Mouse (Mus musculus): ENCODE measurements around the gene Gm49380. TPM values are rescaled to one million over a fixed set of nuclear protein-coding genes. Genes with fewer than 3 reads are reported as not detected.
"Not testable (repeated sequence)": the region's sequence is repeated elsewhere in the genome, so short reads cannot be mapped to it uniquely, and the experiment has no call there.

Gm49380 gene
- total RNA-seq, 1 experiment from 2014 or later, result not detected

DNA sequence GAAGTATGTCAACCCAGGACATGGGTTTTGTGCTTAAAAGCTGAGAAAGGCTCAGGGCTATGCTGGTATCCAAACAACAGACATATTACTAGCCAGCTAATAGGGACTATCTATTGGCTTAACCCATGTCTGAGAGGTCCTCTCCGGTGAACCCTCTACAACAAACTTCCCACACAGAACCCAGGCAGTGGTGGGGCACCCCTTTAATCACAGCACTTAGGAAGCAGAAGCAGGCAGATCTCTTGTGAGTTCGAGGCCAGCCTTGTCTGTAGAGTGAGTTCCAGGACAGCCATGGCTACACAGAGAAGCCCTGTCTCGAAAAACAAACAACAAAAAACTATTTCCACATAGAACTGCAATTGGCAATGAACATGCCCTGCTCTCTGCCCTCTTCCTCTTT lies 13.4 kb upstream of the Gm49380 start:
- no peak for ATAC-seq (ENCODE audit: extremely low read depth, insufficient number of reproducible peaks, low FRiP score, poor library complexity, severe bottlenecking)

DNA sequence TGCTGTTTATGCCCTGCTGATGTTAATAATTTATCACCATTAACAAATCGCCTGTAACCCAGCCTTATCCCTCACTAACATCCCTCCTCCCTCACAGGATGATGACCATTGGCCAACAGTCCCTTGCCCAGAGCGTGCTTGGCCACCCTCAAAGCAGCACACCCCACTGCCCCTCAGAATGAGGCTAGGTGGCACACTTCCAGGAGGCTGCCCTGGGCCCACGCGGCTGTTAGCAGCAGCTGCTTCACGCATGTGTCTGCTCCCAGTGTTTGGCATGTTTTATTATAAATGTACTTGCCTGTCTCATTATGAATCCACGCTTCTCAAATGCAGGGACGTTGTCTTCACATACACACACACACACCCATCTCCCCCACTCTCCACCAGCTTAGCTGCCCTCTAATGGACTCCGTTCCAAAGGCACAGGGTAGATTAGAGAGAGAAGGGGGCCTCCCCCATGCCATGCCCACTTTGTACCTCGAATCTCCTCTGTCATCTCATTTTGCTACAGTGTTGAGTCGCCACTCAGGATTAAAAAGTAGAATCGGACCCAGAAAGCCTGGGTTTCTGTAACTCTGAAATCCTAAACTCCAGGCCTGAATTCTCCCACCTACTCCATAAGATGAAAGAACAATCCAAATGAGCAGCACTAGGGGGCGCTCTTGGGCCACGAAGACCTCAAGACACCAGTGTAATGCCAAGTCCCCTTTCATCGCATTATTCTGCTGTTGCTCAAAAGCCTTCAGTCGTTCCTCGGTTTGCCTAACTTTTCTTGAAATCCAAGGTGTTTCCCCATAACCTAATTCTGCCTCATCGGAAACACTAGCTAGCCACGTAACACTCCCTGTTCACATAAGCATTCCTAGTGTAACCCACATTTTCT lies 12.5 kb upstream of the Gm49380 start:
- ATAC-seq (ENCODE audit: extremely low read depth, insufficient number of reproducible peaks, low FRiP score, poor library complexity, severe bottlenecking), result peak; percentile 66

DNA sequence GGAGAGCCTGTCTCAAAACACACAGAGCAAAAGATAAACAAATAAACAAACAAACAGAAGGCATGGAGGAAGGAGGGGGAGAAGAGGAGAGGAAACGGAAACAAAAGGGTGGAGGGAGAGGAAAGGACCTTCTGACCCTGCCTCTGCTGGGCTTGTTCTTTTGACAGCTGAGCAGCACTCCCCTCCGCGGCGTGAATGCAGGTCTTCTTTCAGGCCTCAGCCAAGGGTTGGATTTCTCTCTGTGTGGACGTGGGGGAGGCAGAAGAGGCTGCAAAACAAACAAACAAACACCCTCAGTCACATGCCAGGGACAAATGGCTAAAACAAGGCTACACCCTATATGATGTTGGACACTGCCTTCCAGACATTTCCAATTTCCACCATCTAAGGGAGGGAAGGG lies 11.7 kb upstream of the Gm49380 start:
- no peak for ATAC-seq (ENCODE audit: extremely low read depth, insufficient number of reproducible peaks, low FRiP score, poor library complexity, severe bottlenecking)

DNA sequence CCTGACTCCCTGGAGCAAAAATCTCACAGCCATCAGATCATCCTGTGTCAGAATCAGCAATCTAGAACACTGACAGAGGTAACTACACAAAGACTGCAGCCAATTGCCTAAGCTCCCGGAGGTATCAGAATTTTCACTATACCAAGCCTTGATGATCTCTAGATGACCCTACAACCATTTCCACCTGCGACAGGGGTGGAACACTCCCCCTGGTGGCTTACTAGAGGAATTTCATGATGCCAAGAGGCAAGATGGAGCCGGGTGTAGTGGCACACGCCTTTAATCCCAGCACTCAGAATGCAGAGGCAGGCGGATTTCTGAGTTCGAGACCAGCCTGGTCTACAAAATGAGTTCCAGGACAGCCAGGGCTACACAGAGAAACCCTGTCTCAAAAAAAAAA lies 11.0 kb upstream of the Gm49380 start:
- no peak for ATAC-seq (ENCODE audit: extremely low read depth, insufficient number of reproducible peaks, low FRiP score, poor library complexity, severe bottlenecking)

DNA sequence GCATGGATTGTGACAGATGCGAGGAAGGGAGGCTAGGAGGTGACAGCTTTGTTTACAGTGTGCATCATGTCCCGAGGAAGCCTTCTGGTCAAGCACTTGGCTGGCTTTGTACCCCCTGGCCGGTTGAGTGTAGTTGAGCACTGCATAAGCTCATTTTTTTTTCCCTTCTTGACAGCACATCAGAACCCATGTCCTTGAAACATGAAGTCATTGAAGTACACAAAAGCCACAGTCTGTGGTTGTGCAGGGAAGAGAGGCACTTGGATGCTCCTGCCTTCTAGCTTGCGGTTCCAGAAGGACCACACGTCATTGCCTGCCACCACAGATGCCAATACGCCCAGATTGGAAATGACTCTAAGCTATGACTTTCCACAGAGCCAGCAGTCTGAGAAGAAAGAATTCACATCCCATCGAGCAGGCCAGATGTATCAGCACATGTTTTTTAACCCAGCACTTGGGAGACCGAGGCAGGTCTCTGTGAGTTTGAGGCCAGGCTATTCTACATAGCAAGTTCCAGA lies 6.7 kb upstream of the Gm49380 start:
- no peak for ATAC-seq (ENCODE audit: extremely low read depth, insufficient number of reproducible peaks, low FRiP score, poor library complexity, severe bottlenecking)

DNA sequence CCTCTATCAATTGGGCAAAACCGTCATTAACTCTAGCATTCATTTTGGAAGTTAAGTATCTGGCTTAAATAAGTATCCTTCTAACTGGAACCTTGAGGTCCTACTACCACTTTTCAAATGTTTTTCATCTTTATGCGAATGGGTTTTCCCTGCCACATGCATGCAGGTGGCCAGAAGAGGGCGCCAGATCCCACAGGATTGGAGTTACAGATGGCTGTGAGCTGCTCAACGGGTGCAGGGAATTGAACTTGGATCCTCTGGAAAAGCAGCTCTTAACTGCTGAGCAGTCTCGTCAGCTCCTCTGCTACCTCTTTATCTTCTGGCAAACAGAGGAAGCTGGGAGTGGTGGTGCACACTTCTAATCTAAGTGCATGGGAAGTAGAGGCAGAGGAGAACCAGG lies 5.7 kb upstream of the Gm49380 start:
- ATAC-seq (ENCODE audit: extremely low read depth, insufficient number of reproducible peaks, low FRiP score, poor library complexity, severe bottlenecking), result no peak

DNA sequence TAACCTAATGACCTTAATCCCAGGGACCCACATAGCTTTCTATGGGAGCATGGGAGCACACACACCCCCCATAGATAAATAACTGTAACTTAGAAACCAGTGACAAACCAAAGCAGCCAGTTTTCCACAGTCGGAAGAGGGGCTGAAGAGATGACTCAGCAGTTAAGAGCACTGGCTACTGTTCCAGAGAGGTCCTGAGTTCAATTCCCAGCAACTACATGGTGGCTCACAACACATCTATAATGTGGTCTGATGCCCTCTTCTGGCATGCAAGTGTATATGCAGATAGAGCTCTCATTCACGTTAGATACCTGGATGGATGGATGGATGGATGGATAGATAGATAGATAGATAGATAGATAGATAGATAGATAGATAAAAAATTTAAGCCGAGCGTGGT lies 2.9 kb upstream of the Gm49380 start:
- ATAC-seq (ENCODE audit: extremely low read depth, insufficient number of reproducible peaks, low FRiP score, poor library complexity, severe bottlenecking), result no peak

DNA sequence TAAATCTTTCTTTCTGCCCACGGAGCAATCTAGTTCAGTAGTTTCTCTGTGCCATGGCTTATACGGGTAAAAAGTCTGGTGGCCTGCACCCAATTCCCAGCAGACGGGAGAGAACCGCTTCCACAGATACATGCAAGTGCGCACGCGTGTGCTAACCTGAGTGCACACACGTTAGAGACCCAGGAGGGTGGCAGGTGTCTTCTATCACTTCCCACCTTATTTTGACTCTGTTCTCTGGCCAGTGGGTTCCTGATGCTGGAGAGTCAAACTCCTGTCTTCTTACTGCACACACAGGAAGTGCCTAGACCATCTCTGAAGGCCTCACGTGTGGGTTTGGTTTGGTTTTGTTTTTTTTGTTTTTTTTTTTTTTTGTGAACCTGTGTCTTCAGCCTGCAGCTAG lies 2.3 kb upstream of the Gm49380 start:
- no peak for ATAC-seq (ENCODE audit: extremely low read depth, insufficient number of reproducible peaks, low FRiP score, poor library complexity, severe bottlenecking)

DNA sequence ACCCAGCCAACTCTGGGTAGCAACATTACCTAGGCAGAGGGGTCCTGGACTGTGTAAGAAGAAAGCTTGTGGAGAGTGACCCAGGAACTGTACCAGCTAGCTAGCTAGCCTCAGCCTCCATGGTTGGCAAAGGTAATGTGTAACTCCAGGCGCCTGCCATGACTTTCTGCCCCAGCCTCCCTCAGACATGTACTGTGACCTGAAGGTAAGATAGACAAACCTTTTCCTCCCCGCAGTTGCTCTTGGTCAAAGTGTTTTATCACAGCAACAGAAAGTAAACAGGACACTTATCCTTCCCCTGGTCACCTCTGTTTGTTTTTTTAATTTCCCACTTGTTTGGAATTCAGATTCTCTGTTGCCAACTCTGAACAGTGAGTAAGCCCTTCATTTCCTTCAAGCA lies 1.2 kb upstream of the Gm49380 start:
- no peak for ATAC-seq (ENCODE audit: extremely low read depth, insufficient number of reproducible peaks, low FRiP score, poor library complexity, severe bottlenecking)

DNA sequence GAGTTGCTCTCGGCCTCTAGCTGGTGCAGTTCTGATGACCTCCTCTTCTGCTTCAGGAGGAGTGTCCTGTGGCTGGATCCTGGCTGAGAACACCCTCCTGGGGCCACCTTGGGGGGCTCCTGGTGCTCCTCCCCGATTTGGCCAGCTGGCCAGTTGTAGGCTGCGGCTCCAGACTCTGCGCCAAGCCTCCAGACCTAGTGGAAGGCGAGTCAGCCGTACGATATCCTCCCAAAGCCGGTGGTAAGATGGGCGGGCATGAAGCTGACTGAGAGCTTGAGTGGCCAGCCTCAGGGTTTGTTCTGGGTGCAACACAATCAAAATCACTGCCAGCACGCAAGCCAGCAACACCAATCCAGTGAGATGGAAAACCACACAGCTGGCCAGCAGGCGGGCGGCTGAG lies 1.4 kb downstream of the Gm49380 start:
- ATAC-seq (ENCODE audit: extremely low read depth, insufficient number of reproducible peaks, low FRiP score, poor library complexity, severe bottlenecking), result not testable (repeated sequence)

DNA sequence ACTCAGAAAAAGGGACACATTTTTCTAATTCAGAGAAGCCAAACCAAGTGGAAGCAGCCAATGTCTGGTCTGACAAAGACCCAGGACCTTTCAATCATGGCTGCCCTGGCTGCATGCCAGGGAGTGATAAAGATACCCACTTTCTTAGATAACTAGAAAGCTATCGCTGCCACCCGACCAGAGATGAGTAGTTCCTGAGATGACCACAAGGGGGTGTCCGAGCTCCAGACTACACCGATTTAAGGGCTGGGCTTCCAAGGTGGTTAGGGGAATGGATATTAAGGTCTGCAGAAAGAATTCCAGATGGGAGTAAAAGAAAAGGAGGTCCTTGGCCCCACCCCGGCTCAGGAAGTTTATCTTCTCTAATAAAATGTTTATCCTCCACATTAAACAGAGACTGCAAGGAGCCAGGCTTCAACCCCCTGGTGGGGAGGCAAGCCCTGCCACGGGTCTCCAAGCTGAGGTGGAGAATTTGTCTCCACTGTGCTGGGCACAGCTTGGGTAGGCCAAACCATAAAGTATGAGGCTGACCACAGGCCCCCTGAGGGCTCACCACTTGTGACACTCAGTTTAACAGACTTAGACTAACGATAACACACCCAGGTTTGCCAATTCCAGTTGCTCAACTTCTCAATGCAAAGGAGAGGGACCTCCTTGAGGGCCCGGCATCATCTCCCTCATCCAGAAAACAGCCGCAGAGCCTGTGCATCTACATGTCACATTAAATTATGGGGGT lies 3.8 kb downstream of the Gm49380 start:
- no peak for ATAC-seq (ENCODE audit: extremely low read depth, insufficient number of reproducible peaks, low FRiP score, poor library complexity, severe bottlenecking)

DNA sequence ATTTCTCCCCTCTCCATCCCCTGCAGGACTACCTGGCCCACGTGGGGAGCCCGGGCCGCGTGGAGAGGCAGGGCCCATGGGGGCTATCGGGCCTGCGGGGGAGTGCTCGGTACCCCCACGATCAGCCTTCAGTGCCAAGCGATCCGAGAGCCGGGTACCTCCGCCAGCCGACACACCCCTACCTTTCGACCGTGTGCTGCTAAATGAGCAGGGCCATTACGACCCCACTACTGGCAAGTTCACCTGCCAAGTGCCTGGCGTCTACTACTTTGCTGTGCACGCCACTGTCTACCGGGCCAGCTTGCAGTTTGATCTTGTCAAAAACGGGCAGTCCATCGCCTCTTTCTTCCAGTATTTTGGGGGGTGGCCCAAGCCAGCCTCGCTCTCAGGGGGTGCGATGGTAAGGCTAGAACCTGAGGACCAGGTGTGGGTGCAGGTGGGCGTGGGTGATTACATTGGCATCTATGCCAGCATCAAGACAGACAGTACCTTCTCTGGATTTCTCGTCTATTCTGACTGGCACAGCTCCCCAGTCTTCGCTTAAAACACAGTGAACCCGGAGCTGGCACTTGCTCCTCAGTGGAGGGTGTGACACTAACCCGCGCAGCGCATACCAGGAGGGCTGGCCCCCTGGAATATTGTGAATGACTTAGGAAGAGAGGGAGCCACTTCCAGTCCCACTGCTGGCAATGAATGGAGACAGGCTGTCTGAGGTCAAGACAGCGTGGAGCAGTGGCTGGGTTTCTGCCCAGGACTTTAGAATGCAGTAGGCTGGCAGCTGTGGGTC lies 4.8 kb downstream of the Gm49380 start:
- ATAC-seq (ENCODE audit: extremely low read depth, insufficient number of reproducible peaks, low FRiP score, poor library complexity, severe bottlenecking), result no peak

DNA sequence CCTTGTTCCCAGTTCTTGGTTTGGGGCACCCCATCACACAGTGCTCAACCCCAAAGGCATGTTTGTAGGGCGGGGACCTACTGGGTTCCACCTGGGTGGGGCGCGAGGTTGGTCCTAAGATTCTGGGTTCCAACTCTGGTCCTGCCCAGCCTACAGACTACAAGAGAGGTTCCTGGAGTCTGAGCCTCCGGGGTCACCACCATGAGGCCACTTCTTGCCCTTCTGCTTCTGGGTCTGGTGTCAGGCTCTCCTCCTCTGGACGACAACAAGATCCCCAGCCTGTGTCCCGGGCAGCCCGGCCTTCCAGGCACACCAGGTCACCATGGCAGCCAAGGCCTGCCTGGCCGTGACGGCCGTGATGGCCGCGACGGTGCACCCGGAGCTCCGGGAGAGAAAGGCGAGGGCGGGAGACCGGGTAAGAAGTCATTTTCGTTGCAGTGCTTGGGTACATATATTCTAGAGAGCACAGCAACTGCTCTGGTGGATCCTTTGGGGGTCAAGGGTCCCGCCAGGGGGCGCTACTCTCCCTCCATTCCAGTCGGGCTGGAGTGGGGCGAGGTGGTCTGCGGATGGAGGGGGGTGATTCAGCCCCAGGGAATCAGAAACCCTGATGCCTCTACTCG lies 5.6 kb downstream of the Gm49380 start:
- ATAC-seq (ENCODE audit: extremely low read depth, insufficient number of reproducible peaks, low FRiP score, poor library complexity, severe bottlenecking), result no peak

DNA sequence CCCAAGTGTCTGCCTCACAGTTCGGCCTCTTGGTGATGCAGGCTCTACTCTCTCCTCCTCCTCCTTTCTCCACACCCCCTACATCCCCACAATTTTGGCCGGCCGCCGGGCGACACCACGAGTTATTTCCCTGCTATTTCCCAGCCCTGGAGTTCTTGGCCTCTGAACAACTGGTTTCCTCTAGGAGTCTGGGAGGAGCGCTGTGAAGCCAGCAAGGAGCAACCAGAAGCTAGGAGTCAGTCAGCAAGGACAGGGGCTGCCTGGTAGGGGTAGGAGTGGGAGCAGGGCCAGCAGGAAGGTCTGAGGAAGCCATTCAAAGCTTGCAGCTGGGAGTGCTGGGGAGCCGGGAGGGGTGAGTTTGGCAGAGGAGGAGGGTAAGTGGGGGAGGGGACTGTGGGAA lies 6.2 kb downstream of the Gm49380 start, which contains the start of gene C1qtnf5:
TSS of gene C1qtnf5 (plus strand) at position 136 of the 400 bp plus-strand sequence.
- ATAC-seq (ENCODE audit: extremely low read depth, insufficient number of reproducible peaks, low FRiP score, poor library complexity, severe bottlenecking), result no peak

DNA sequence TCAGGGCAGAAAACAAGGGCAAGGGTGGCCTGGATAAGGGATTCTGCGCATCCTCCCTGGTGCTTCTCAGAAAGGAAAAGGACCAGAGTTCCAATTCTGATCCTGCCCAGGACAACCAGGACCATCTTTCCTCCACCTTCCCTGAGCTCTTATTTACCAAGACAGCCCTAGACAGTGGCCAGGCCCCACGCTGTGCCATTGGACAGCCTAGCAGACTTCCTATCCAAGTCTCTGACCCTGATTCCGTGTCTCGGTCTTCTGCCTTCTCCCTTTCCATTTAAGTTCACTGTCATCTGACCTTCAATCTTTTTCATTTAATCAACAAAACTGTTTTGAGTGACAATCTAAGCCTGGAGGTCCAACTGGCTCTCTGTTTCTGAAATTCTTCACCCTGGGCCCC lies 6.7 kb downstream of the Gm49380 start:
- no peak for ATAC-seq (ENCODE audit: extremely low read depth, insufficient number of reproducible peaks, low FRiP score, poor library complexity, severe bottlenecking)

DNA sequence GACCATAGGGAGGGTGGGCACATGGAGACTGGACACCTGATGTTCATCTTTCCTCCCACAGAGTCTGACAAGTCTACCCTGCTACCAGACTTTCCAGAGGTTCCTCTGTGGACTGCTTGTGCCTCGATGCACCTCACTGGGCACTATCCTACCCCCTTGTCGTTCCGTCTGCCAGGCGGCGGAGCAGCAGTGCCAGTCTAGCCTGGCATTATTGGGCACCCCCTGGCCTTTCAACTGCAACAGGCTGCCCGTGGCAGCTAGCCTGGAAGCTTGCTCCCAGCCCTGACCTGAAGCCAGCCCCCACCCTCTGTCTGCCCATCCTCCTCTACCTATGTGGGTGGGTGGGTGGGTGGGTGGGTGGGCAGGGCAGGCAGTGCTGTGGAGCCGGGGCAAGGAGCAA lies 7.1 kb downstream of the Gm49380 start:
- ATAC-seq (ENCODE audit: extremely low read depth, insufficient number of reproducible peaks, low FRiP score, poor library complexity, severe bottlenecking), result no peak

DNA sequence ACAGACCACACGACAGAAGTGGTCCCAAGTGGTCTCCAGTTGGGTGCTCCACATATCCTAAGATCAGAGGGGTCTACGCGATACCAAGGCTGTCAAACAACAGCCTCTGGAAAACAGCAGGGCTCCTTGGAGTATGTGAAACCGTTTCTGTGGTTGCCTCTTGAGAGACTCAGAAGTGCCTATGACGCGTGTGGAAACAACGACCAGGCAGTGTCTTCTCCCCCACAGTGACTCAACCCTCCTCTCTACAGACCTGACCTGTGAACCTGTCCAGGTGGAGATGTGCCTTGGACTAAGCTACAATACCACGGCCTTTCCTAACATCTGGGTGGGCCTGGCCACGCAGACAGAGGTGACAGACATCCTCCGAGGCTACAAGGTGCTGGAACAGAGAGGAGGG lies 7.5 kb downstream of the Gm49380 start:
- no peak for ATAC-seq (ENCODE audit: extremely low read depth, insufficient number of reproducible peaks, low FRiP score, poor library complexity, severe bottlenecking)

DNA sequence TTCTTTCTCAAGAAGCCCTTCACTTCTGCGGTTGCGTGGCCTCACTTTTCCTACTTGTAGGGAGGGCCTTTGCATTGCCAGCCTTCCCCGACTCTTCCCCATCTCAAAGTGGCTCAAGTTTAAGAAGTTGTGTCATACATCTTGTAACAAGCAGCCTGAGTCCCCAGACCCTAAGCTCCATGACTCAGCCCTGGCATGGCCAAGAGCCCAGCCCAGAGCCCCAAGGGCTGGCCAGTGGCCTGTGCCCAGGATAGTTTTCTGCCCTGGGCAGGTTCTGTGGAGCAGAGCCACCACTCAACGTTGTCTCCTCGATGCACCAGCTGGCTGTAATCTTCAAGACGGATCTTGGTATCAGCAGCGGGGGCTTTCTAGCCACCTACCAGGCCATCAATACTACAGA lies 8.4 kb downstream of the Gm49380 start:
- ATAC-seq (ENCODE audit: extremely low read depth, insufficient number of reproducible peaks, low FRiP score, poor library complexity, severe bottlenecking), result no peak

DNA sequence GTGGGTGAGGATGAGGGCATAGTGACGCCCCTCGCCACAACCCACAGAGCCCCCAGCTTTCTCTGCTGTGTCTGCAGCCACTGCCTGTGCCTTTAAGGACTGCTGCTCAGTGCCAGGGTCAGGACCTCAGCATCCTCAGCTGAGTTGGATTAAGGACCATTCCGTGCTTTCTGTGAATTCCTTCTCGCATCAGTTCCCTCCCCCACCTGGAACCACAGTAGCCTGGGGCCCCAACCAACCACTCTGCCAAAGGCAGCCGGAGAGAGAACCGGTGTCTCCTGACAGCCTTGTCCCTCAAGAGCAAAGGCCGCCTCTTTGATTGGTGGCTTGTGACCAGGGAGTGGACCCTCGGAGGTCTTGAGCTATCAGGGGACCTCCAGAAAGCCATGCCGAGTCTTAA lies 11.8 kb downstream of the Gm49380 start, which contains the start of gene Mfrp:
TSS of gene Mfrp (plus strand) at position 240 of the 400 bp plus-strand sequence.
- no peak for ATAC-seq (ENCODE audit: extremely low read depth, insufficient number of reproducible peaks, low FRiP score, poor library complexity, severe bottlenecking)

Data from neutrophil, adult 5-6 weeks (primary cell).